Mouse (Mus musculus) cerebellum, adult 2 months (tissue): ENCODE data around the gene AU041133.

Experiments
- CTCF ChIP-seq: fragments of 200-500 bp; IDR thresholded peaks from 2 replicates; pipeline ENCODE4 v1.5.1; 2011; ENCODE audit warnings: low read depth, mild to moderate bottlenecking, control low read depth, low read length, moderate library complexity, borderline replicate concordance; ENCODE audit not compliant: insufficient read depth
- POLR2A ChIP-seq: fragments of 200-500 bp; IDR thresholded peaks from 2 replicates; pipeline ENCODE4 v1.6.1; 2011; ENCODE audit warnings: low read length, control low read depth, borderline replicate concordance; ENCODE audit not compliant: insufficient read depth

DNA sequence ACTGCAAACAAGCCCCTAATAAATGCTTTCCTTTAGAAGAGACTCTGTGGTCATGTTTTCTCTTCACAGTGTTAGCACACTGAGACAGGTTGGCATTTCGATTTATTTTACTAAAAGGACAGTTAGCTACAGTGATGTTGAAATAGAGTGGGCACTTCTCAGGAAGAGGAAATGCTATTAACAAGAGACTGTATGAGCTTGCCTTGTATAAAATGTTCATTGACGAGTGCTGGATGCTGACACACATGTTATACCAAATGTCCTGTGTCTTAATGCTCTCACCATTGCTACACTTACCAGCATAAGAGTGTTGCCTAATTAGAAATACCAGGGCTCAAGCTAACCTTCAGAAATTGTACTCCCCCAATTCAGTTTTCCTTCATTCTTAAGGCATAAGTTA is 42.0 kb downstream of the AU041133 start:
- no peak for TF ChIP-seq POLR2A
- no peak for TF ChIP-seq CTCF
